Mouse (Mus musculus) neural tube, postnatal 0 days (tissue): Measurements from ENCODE around the gene Dock6. TPM values are rescaled to one million over a fixed set of nuclear protein-coding genes. Genes with fewer than 3 reads are reported as not detected.
A peak's percentile ranks its signal among the peaks of the same experiment; 100 is the strongest.

ENCODE experiments used
- microRNA-seq: library from miRNA; unstranded; fragments of <30 nt; microRNA quantifications from one replicate; pipeline ENCODE4, GENCODE M21; 2016
- polyA plus RNA-seq: library from polyadenylated mRNA; unstranded; fragments of >200 nt; fragmentation: Nextera tagmentation; extraction: Ambion mirVana; gene quantifications from 2 replicates; pipeline ENCODE4 v1.2.1, GENCODE M21; 2015

The Dock6 gene
- polyA plus RNA-seq = 13.8 and 14.4 TPM in 2 replicates

DNA sequence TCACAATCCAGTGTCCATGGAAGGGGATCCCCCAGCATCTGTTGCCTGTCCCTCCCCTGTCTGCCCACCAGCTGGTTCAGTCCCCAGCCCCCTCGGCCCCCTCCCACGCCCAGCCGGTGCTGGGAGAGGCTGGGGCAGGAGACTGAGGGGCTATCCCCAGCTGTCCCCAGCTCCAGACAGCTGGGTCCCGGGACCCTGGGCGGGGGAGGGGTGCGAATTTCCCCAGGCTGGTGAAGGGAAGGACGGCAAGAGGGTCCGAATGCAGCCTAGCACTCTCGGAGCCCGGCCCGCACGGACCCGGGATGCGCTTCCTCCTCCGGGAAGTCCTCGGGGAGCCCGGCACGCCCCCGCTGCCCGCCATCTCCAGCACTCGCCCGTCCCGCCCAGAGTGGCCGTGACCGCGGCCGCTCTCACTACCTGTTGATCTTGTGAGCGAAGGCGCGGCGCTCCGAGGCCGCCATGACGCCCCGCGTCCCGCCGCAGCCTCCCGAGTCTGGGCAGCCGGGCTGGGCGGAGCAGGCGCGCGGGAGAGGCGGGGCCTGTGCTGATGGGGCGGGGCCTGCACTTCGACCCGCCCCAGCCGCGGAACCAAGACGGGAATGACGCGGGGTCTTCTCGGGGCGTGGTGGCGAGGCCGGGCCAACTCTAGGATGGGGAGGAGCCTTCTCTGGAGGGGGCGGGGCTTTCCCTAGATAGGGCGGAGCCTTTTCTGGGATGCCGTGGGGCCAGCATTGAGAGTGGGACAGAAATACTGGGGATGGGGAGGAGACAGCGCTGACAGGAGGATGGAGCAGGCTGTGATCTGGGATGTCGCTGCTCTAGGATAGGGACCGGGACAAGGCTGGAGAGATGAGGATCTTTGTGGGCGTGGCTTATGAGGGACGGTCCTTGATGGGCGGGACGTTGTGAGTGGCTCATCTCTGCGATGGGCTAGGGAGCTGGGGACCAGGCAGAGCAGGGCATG, at the start of gene Dock6:
Dock6 (minus strand) TSS at position 508 of the 964 bp plus-strand sequence.

GRCm38 (mm10) chr9:21835258-21835912, 17.1 kb downstream of the Dock6 start, which contains the start of gene Angptl8:
TSS of gene Angptl8 (plus strand) at chr9:21835510.

DNA sequence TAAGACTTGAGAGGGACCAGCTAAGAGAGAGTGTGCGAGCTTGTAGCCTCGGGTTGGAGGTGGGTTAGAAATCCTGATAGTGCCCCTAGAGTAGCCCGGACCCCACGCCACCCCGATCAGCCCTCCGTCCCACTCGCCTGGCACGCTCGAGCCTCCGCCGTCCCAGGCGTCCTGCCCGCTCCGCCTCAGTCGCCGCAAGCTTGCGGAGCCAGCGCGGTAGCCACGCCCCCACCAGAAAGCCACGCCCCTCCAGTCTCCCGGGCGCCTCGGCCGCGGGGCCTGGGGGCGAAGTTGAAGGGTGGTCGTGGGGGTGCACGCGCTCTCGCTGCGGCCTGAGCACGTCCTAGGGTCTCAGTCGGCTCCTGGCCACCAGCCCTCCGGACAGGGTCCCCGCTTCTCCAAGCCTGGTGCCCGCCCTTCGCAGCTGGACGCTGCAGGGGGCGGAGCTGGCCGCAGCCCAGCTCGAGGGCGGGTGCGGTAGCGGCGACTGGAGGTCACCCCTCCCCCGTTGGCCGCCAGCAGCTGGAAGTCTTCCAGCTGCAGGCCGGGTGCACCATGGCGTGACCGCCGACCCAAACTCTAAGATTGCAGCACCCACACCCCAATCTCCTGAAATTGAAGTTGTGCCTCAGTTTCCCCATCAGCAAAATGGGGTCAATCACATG, 54.0 kb downstream of the Dock6 start, which contains the start of gene Kank2:
Kank2 (minus strand) TSS at position 400 of the 665 bp plus-strand sequence.

GRCm38 (mm10) chr9:21760155-21761088, 92.0 kb downstream of the Dock6 start, which contains the start of gene Spc24:
TSS of gene Spc24 (minus strand) at chr9:21760303.

Small RNAs within 50 kb of the gene (microRNA-seq; reads per million reads assigned to microRNA genes)
- gene Mir7083 = 5.2 reads per million, percentile 12 among the genes with 10 or more reads in this experiment

Other genes starting within 250 kb of the Dock6 start
- gene Smarca4, start 236.5 kb downstream of the Dock6 start, polyA plus RNA-seq = 62.2 and 75.6 TPM in 2 replicates
- gene Ldlr, start 129.2 kb downstream of the Dock6 start, polyA plus RNA-seq = 13.2 and 13.5 TPM in 2 replicates
- gene Spc24, start 92.3 kb downstream of the Dock6 start, polyA plus RNA-seq = 11.5 and 14.8 TPM in 2 replicates
- gene Kank2, start 53.9 kb downstream of the Dock6 start, polyA plus RNA-seq = 3.9 and 4.1 TPM in 2 replicates
- gene Angptl8, start 17.1 kb downstream of the Dock6 start, polyA plus RNA-seq = 0.83 and 0.90 TPM in 2 replicates
- gene Rab3d, start 65.6 kb upstream of the Dock6 start, polyA plus RNA-seq = 20.0 and 20.9 TPM in 2 replicates
- 4.5 and 6.7 TPM in 2 replicates for gene Ccdc159, start 74.8 kb upstream of the Dock6 start, polyA plus RNA-seq
- 65.2 and 67.6 TPM in 2 replicates for gene Tmem205, start 74.9 kb upstream of the Dock6 start, polyA plus RNA-seq
- gene Plppr2, start 84.4 kb upstream of the Dock6 start, polyA plus RNA-seq = 103 and 112 TPM in 2 replicates
- 7.8 and 8.5 TPM in 2 replicates for gene Swsap1, start 103.1 kb upstream of the Dock6 start, polyA plus RNA-seq
- gene Epor, start 110.9 kb upstream of the Dock6 start, polyA plus RNA-seq = 1.4 and 1.6 TPM in 2 replicates
- gene Rgl3, start 136.8 kb upstream of the Dock6 start, polyA plus RNA-seq = 2.9 and 3.0 TPM in 2 replicates
- gene Ccdc151, start 150.0 kb upstream of the Dock6 start, polyA plus RNA-seq = 3.5 and 4.1 TPM in 2 replicates
- gene Prkcsh, start 150.2 kb upstream of the Dock6 start, polyA plus RNA-seq = 70.2 and 80.7 TPM in 2 replicates
- gene Elavl3, start 199.4 kb upstream of the Dock6 start, polyA plus RNA-seq = 66.7 and 78.4 TPM in 2 replicates
- not detected in 2 replicates for gene Gm49318, start 218.6 kb upstream of the Dock6 start, polyA plus RNA-seq
- gene Zfp653, start 218.7 kb upstream of the Dock6 start, polyA plus RNA-seq = 12.5 and 14.7 TPM in 2 replicates
- gene Ecsit, start 232.8 kb upstream of the Dock6 start, polyA plus RNA-seq = 61.0 and 63.4 TPM in 2 replicates
- gene Cnn1, start 246.6 kb upstream of the Dock6 start, polyA plus RNA-seq = 0.65 and 0.96 TPM in 2 replicates